Mouse (Mus musculus) heart, postnatal 4 days (tissue): ENCODE data around the gene Olfr1093. TPM values are rescaled to one million over a fixed set of nuclear protein-coding genes. Genes with fewer than 3 reads are reported as not detected.

Experiments used
- DNase-seq: peaks from one replicate; pipeline ENCODE4 v3.0.0; 2021
- total RNA-seq, 2 experiments: library from RNA; stranded (reverse); gene quantifications; 2 replicates each; pipeline ENCODE4 v1.2.3; 2021

Olfr1093 gene
- total RNA-seq = not detected

GRCm38 (mm10) chr2:86782179-86782578 is at the start of gene Olfr1093:
TSS of gene Olfr1093 (plus strand) at chr2:86782479.
- DNase-seq = no peak

GRCm38 (mm10) chr2:86733601-86734000 is 48.7 kb upstream of the Olfr1093 start, which contains the start of gene Olfr1089:
TSS of gene Olfr1089 (minus strand) at chr2:86733701.
- DNase-seq = no peak

GRCm38 (mm10) chr2:86758893-86759292 is 23.4 kb upstream of the Olfr1093 start, which contains the start of gene Olfr1090:
TSS of gene Olfr1090 (minus strand) at chr2:86758993.
- DNase-seq = no peak

- no peak for DNase-seq
Measured at GRCm38 (mm10) chr2:86761050-86761449, 21.2 kb upstream of the Olfr1093 start.

- no peak for DNase-seq
Measured at GRCm38 (mm10) chr2:86809918-86810317, 27.6 kb downstream of the Olfr1093 start, which contains the start of gene Olfr141. TSS of gene Olfr141 (minus strand) at chr2:86810018.

- no peak for DNase-seq
Measured at GRCm38 (mm10) chr2:86824363-86824762, 42.1 kb downstream of the Olfr1093 start, which contains the start of gene Olfr1094. TSS of gene Olfr1094 (plus strand) at chr2:86824663.

Other genes starting within 250 kb of the Olfr1093 start
- not detected for gene Olfr1079, start 240.0 kb upstream of the Olfr1093 start, total RNA-seq
- gene Olfr1080, start 224.2 kb upstream of the Olfr1093 start, total RNA-seq = not detected
- not detected for gene Olfr1082, start 183.5 kb upstream of the Olfr1093 start, total RNA-seq
- not detected for gene Olfr1084, start 142.8 kb upstream of the Olfr1093 start, total RNA-seq
- not detected for gene Olfr1085, start 120.5 kb upstream of the Olfr1093 start, total RNA-seq
- gene Olfr1086, start 102.4 kb upstream of the Olfr1093 start, total RNA-seq = not detected
- gene Olfr1087, start 84.1 kb upstream of the Olfr1093 start, total RNA-seq = not detected
- gene Olfr1089, start 48.8 kb upstream of the Olfr1093 start, total RNA-seq = not detected
- not detected for gene Olfr1090, start 23.5 kb upstream of the Olfr1093 start, total RNA-seq
- gene Olfr141, start 27.5 kb downstream of the Olfr1093 start, total RNA-seq = not detected
- gene Olfr1094, start 42.2 kb downstream of the Olfr1093 start, total RNA-seq = not detected
- not detected for gene Olfr1095, start 69.2 kb downstream of the Olfr1093 start, total RNA-seq
- gene Gm13723, start 92.3 kb downstream of the Olfr1093 start, total RNA-seq = not detected
- gene Olfr1097, start 109.7 kb downstream of the Olfr1093 start, total RNA-seq = not detected
- gene Olfr1098, start 142.1 kb downstream of the Olfr1093 start, total RNA-seq = not detected
- gene Olfr1099, start 178.2 kb downstream of the Olfr1093 start, total RNA-seq = not detected
- not detected for gene Olfr1100, start 197.5 kb downstream of the Olfr1093 start, total RNA-seq
- not detected for gene Olfr1101, start 208.7 kb downstream of the Olfr1093 start, total RNA-seq
- gene Olfr1102, start 215.9 kb downstream of the Olfr1093 start, total RNA-seq = not detected
- gene Olfr1104, start 244.6 kb downstream of the Olfr1093 start, total RNA-seq = not detected